Mouse (Mus musculus): ENCODE measurements around the gene Dpp6. TPM values are rescaled to one million over a fixed set of nuclear protein-coding genes. Genes with fewer than 3 reads are reported as not detected.

The Dpp6 gene
- polyA plus RNA-seq, 1 experiment, result not detected

DNA sequence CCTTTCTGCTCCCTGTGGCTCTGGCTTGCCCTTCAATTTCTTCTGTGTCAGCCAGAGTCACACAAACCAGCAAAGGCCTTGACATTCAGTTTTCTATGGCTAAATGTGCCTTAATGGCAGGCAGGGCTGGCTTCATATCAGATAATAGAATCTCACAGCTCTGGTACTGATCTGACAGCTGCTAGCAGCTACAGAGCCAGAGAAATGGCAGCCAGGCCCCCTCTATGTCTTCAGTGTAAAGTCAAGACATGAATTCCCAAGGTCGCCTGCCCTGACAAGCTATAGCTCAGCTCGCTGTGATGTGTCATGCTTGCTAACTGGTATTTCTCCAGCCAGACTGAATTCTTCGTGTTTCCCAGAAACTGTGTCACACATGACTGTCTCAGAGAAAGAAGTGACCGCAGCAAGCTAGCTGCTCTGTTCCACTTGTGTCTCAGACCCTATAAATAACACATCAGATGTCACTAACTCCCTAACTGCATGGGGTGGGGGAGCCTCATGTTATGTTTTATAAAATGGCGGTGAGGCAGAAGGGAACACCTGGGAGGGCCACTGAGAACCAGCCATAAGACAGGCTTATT, 915.4 kb downstream of the Dpp6 start:
- Histone ChIP-seq H3K4me1 (ENCODE audit: control insufficient read depth, insufficient read depth, low read length) (no peaks in the 10 kb centered on the region), H3K27ac (ENCODE audit: control insufficient read depth, insufficient read depth, low read depth, low read length, poor library complexity) (no peak overlapping the region), H3K4me3 (replicated peaks; ENCODE audit: control insufficient read depth, low read depth, low read length) (no peak overlapping the region)
- TF ChIP-seq CTCF (IDR thresholded peaks at IDR 0.05; ENCODE audit: control insufficient read depth, insufficient read depth, low read length), result no peak
- no peak for TF ChIP-seq POLR2A (IDR thresholded peaks at IDR 0.05; ENCODE audit: borderline replicate concordance, control insufficient read depth, low read depth, low read length)
- WGBS, result 81% methylated on average over 5 of the region's 5 CpGs

DNA sequence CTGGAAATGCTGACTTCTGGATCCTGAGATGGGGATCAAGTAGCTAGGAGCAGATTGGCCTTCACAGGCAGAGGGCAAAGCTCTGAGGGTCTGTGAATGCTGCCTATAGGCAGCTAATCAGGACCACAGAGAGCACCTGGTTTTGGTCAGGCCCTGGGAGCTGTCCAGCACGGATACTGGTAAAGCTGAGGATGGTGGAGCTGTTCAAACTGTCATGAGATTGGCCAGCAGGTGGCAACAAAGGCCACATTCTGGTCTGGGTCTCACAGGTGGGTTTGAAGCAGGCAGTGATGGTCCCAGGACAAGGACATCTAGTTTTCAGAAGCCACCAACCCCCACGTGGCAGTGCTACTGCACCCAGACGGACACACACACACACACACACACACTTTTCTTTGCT, 920.2 kb downstream of the Dpp6 start:
- Histone ChIP-seq H3K4me3 (replicated peaks; ENCODE audit: control insufficient read depth, low read depth, low read length) (no peak overlapping the region), H3K4me1 (ENCODE audit: control insufficient read depth, insufficient read depth, low read length) (no peaks in the 10 kb centered on the region), H3K27ac (ENCODE audit: control insufficient read depth, insufficient read depth, low read depth, low read length, poor library complexity) (no peak overlapping the region)
- 12% methylated on average over 3 of the region's 3 CpGs for WGBS
- peak; percentile 46; the same call in 1 of the 2 replicates for TF ChIP-seq CTCF (IDR thresholded peaks at IDR 0.05; ENCODE audit: control insufficient read depth, insufficient read depth, low read length)
- no peak for TF ChIP-seq POLR2A (IDR thresholded peaks at IDR 0.05; ENCODE audit: borderline replicate concordance, control insufficient read depth, low read depth, low read length)

DNA sequence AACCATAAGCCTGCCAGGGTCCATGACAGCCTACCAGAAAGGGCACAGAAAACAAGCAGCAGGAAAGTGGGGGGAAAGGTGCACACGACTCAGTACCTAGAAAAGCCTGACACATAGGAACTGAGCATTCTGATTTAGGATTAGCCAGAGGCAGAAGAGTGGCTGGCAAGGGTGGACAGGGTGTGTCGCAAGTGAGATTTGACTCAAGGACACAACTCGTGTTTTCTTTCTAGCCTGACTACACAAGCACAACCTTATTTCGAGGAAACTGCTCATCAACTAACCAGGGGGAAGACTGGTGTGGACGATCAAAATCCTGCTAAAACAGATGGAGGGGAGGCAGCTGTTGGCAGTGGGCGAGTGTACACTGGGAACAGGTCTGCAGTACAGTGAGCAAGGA, 922.2 kb downstream of the Dpp6 start:
- Histone ChIP-seq H3K4me1 (ENCODE audit: control insufficient read depth, insufficient read depth, low read length) (no peaks in the 10 kb centered on the region), H3K4me3 (replicated peaks; ENCODE audit: control insufficient read depth, low read depth, low read length) (no peak overlapping the region), H3K27ac (ENCODE audit: control insufficient read depth, insufficient read depth, low read depth, low read length, poor library complexity) (no peak overlapping the region)
- WGBS, result 71% methylated on average over 6 of the region's 6 CpGs
- no peak for TF ChIP-seq POLR2A (IDR thresholded peaks at IDR 0.05; ENCODE audit: borderline replicate concordance, control insufficient read depth, low read depth, low read length)
- TF ChIP-seq CTCF (IDR thresholded peaks at IDR 0.05; ENCODE audit: control insufficient read depth, insufficient read depth, low read length), result no peak

GRCm38 (mm10) chr5:27744944-27745343, 927.9 kb downstream of the Dpp6 start:
- Histone ChIP-seq H3K4me3 (replicated peaks; ENCODE audit: control insufficient read depth, low read depth, low read length) (no peak overlapping the region), H3K4me1 (ENCODE audit: control insufficient read depth, insufficient read depth, low read length) (no peaks in the 10 kb centered on the region), H3K27ac (ENCODE audit: control insufficient read depth, insufficient read depth, low read depth, low read length, poor library complexity) (no peak overlapping the region)
- TF ChIP-seq POLR2A (IDR thresholded peaks at IDR 0.05; ENCODE audit: borderline replicate concordance, control insufficient read depth, low read depth, low read length), result no peak
- no peak for TF ChIP-seq CTCF (IDR thresholded peaks at IDR 0.05; ENCODE audit: control insufficient read depth, insufficient read depth, low read length)
- 63% methylated on average over 1 of the region's 1 CpGs for WGBS

GRCm38 (mm10) chr5:27765780-27766179, 948.8 kb downstream of the Dpp6 start:
- H3K4me3 ChIP-seq (replicated peaks; ENCODE audit: control insufficient read depth, low read depth, low read length), result no peak overlapping the region
- TF ChIP-seq CTCF (IDR thresholded peaks at IDR 0.05; ENCODE audit: control insufficient read depth, insufficient read depth, low read length), result no peak
- no peak for TF ChIP-seq POLR2A (IDR thresholded peaks at IDR 0.05; ENCODE audit: borderline replicate concordance, control insufficient read depth, low read depth, low read length)
- no peaks in the 10 kb centered on the region for H3K4me1 ChIP-seq (ENCODE audit: control insufficient read depth, insufficient read depth, low read length)
- WGBS, result 87% methylated on average over 4 of the region's 4 CpGs
- no peak overlapping the region; the same call in 1 of the 2 replicates for H3K27ac ChIP-seq (ENCODE audit: control insufficient read depth, insufficient read depth, low read depth, low read length, poor library complexity)

DNA sequence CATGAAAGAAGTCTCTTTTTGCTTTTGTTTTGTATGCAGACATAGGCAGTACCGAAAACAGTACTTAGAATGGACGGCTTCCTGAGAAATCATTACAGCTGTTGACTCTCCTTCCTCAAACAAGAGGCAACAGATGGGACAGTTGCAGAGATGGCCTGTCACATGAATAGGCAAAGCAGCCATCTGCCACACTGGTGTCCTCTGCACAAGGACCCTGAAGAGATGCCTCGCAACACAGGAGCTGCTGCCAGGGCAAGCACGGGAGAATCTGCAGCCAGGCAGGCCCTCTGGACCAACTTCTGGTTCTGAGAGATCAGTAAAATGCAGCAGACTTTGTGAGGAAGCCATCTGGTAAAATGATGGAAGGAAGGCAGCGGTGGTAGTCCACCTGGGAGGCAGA, 950.9 kb downstream of the Dpp6 start:
- no peaks in the 10 kb centered on the region for H3K4me1 ChIP-seq (ENCODE audit: control insufficient read depth, insufficient read depth, low read length)
- TF ChIP-seq POLR2A (IDR thresholded peaks at IDR 0.05; ENCODE audit: borderline replicate concordance, control insufficient read depth, low read depth, low read length) (no peak), CTCF (IDR thresholded peaks at IDR 0.05; ENCODE audit: control insufficient read depth, insufficient read depth, low read length) (no peak)
- no peak overlapping the region for H3K4me3 ChIP-seq (replicated peaks; ENCODE audit: control insufficient read depth, low read depth, low read length)
- H3K27ac ChIP-seq (ENCODE audit: control insufficient read depth, insufficient read depth, low read depth, low read length, poor library complexity), result no peak overlapping the region
- 86% methylated on average over 5 of the region's 5 CpGs for WGBS

Measured in bone marrow, adult 2 months (tissue).